Mouse (Mus musculus) kidney, adult 9 months (tissue): ENCODE data around the gene Myog.
"Not testable (repeated sequence)": the region's sequence is repeated elsewhere in the genome, so short reads cannot be mapped to it uniquely, and the experiment has no call there.

Source experiments
- DNase-seq: peaks from one replicate; pipeline ENCODE4 v3.0.0; 2022

The Myog gene

GRCm38 (mm10) chr1:134289598-134290099, at the start of gene Myog:
TSS of gene Myog (plus strand) at chr1:134289989.
- no peak for DNase-seq

- no peak for DNase-seq
Observed at GRCm38 (mm10) chr1:134240701-134241100, 49.1 kb upstream of the Myog start.

DNA sequence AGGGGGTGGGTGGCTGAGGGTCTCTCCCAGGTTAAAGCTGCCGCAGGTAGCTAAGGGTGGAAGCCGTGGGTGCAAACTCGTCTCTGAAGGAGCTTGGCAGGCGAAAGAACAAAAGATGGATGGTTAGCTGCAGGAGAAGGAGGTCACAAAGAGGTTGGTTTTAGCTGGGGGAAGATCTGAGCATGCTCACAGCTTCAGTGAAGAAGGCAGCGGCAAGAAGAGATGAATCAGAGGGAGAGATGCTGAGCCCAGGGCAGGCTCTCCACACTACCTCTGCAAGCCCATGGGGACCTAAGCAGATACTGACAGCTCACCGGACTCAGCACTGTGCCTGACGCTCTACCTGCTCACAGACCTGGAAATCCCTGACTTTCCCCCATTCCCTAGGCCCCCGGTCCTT, 48.5 kb upstream of the Myog start:
- DNase-seq = no peak

GRCm38 (mm10) chr1:134242286-134242685, 47.5 kb upstream of the Myog start:
- DNase-seq = no peak

DNA sequence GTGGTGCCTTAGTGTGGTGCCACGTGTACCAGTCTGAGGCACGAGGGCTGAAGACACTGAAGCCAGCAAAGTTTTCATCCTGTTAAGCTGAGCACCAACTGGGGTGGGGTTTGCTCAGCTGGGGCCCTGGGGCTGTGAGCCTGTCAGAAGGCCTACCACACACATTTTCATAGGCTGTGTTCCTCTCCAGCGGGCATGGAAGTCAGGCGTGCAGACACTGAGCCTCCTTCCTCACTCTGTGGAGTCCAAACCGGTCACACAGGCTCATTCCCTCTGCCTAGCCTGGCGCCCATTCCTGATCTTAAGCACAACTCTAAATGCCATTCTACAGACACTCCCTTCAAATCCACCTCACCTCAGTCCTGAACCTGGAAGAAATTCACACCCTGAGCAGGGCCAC, 46.3 kb upstream of the Myog start:
- DNase-seq = no peak

DNA sequence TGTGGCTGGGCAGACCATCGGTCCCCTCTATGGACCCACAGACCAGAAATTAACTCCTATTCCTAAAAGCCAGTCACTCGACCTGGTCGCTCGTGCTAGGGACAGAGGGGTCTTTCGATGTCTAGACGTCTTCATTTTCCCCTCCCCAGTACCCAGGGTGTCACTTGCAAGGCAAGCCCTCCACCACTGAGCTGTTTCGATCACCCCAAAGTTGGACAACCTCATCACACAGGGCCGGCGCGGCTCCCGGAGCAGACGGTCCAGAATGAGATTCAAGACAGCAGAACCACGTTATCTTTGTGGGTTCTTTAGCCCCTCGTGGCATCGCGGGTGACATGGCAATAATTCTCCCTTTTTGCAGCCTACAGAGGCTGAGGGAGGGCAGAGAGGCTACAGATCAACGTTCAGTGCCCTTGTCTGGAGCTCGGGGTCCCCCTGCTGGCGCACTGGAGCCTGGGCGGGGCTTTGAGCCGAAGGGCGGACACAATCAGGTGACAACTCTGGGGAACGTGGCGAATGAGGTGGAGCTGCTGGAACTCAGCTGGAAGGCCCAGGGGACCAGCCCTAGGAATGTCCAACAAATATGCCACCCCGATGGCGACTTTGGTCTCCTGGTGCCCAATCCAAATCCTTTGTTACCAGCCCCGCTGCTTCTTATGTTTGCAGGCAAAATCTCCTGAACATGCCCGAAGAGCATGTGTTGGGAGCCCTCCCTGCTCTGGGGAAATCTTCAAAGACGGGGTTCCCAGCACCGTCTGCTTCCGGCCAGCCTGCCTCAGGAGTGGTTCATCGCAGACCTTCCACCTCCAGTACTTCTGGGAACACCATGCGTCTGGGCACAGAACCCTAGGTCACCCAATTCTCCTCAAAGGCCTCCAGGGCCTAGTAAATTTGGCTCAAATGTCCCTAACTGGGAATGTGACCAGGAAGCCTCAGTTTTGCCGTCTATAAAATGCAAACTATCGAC, 45.6 kb upstream of the Myog start:
- DNase-seq = peak; percentile 93

- no peak for DNase-seq
Observed at GRCm38 (mm10) chr1:134245004-134245717, 44.6 kb upstream of the Myog start.

DNA sequence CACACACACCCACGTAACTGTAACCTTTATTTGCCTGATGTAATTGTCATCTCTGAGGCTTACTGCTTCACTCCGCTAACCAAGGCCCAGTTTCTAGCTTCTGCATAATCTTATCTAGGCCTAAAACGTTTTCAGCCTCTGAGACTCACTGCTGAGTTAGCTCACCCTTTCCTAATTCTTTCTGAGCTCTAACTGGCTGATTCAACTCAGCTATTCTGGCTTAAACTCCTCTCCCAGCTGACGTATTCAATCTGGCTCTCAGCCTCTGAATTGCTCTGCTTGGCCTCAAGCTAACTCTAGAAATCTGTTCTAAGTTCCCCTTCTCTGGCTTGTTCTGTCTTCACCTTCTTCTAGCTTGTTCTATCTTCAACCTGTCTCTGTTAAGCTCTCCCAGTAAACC, 43.2 kb upstream of the Myog start:
- no peak for DNase-seq

GRCm38 (mm10) chr1:134249681-134250080, 40.1 kb upstream of the Myog start:
- not testable (repeated sequence) for DNase-seq

GRCm38 (mm10) chr1:134264341-134264740, 25.4 kb upstream of the Myog start:
- DNase-seq = no peak

DNA sequence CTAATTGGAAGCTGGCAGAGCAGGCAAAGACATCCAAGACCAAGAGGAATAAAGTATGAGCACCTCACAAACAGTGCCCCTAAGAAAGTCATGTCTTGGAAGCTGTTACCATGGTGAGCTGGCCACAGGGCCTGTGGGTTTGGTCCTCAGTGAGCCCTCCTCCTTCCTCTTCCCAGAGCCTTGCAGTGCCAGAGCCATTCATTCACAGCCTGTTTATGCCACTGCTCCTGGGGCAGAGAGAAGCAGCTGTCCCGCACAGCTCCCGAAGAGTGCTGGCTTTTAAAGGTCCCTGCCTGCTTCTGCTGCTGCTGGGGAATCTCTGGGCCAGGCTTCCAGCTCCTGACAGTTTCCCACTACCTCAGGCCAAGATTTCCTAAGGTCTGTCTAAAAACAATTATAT, 24.0 kb upstream of the Myog start:
- no peak for DNase-seq

GRCm38 (mm10) chr1:134270026-134270425, 19.8 kb upstream of the Myog start:
- DNase-seq = no peak

DNA sequence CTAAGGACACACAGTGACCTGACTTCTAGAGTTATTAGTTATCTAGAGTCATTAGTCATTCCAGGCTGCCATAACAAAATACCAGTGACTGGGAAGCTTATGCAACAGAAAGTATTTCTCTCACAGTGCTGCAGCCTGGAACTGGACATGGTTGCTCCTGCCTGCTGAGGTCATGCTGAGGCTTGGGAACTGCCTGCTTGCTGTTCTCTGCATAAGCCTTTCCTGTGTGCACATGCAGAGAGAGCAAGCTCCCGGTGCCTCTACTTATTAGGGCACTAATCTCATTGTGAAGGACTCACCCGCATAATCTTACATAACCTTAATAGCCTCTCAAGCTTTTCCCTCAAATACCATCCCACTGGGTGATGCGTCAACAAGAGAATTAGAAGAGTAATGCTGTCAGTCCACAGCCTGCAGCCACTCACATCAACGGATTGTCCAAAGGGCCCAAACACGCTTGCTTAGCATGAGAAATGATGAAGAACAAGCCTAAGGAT, 17.0 kb upstream of the Myog start:
- DNase-seq = no peak

- DNase-seq = no peak
Observed at GRCm38 (mm10) chr1:134273493-134274395, 16.0 kb upstream of the Myog start.

DNA sequence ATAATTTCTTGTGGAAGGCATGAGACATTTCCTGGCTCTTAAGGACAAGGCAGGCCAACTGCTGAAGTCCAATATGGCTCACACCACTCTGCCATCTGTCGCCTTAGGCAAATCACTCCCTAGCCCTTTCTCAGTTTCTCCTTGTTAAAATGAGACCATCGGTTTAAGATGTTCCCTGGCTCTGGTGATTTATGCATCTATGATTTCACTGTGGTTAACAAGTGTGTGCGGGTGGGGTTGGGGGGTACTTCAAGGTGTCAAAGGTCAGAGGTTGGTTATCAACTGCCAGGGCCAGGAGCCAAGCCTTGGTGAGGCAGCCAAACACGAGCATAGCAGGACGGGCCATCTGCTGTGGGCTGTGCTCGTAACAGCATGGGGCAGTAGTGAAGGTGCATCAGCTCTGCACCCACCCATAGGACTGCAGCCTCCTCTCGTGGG, 15.3 kb upstream of the Myog start:
- DNase-seq = no peak

DNA sequence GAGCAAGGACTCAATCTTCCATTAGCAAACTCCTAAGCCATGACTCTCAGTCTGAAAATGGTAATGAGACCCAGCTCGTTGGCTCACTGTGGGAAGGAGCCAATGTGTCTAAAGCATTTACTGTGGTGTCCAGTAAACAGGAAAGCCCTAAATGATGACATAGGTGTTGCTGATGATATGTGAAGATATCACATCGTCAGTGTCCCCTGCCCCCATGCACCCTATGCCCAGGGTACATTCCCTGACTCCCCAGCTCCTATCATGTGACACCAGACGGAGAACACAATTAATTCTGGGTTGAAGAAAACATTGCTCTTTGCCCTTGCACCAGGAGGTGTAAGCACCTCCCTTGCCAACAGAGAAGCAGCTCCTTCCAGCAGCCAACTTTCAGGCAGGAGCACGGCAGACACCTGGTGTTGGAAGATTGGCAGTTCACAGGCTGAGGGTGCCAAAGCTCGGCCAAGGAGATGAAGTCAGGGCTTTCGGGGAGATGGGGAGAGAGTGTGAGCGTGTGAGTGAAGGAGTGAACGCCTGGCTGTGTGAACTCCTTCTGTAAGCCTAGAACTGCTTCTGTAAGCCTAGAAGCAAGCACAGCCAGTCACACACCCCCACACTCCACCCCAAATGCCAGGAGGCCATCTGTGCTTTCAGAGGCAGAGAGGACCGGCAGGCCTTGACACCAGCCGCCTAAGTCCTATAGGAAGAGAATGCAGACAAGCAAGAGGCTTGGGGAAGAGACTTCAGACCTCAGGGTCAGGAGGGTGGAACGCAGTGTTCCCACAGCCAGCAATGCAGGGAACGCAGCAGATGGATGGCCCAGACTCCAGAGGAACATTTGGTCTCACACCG, 13.9 kb upstream of the Myog start:
- DNase-seq = peak; percentile 77

- no peak for DNase-seq
Observed at GRCm38 (mm10) chr1:134276823-134277222, 13.0 kb upstream of the Myog start.

- no peak for DNase-seq
Observed at GRCm38 (mm10) chr1:134280174-134280573, 9.6 kb upstream of the Myog start.

DNA sequence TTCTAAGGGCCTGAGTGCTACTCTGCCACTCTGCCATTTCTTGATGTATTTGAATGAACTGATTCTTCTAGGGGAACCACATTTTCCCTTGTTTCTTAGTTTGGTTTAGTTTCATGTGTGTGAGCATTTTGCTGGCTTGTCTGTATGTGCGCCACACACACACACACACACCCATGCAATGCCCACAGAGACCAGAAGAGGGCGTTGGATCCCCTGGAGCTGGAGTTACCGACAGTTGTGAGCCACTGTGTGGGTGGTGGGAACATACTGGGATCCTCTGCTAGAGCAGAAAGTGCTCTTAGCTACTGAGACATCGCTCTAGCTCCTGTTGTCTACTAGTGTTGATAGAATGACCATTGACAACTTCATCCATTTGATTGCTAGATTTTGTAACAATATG, 8.2 kb upstream of the Myog start:
- no peak for DNase-seq

DNA sequence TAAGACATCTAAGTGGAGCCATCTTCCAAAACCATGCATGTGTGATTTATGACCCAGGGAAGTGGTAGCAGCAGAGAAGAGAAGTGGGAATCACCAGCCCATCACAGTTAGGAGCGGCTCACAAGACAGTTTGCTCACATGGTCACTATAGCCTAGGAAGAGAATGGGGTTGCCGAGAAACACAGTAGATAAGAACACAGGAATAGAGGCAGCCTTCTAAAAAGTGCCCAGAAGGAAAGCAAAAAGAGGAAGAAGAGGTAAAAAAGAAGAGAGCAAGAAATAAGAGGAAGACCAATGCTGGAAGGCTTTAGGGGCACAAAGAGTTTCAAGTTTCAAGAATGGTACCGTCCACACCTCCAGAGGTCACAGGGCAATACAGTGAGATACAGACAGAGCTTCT, 7.4 kb upstream of the Myog start:
- DNase-seq = no peak

DNA sequence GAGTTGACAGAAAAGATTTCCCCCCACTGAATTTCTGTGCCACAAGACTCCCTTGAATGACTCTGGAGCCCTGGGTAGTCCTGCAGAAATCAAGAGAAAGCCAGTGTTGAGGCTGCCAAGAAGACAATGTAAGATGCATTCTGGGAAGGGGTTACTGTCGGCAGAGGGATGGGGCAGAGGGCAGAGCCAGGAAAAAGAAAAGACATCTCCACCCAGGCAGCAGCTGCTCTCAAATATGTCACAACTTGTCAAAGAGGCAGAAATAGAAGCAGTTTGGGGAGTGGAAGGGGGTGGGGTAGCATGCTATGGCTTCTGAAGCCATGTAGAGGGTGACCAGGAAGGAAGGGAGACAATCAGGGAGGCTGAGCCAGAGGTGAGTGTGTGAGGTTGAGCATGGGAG, 6.7 kb upstream of the Myog start:
- DNase-seq = no peak
